Mouse (Mus musculus) heart, embryonic 15.5 days (tissue): Measurements from ENCODE around the gene Ppid. TPM values are rescaled to one million over a fixed set of nuclear protein-coding genes. Genes with fewer than 3 reads are reported as not detected.

Experiments used
- ATAC-seq: fragments of 200-750 bp; cut with Nextera tagmentation; replicated peaks from 2 replicates; pipeline ENCODE4 v1.8.0; 2017; ENCODE audit warnings: low read depth, moderate TSS enrichment; ENCODE audit not compliant: insufficient number of reproducible peaks, insufficient read depth, low FRiP score
- H3K27ac ChIP-seq: fragments of 300-500 bp; sonication (generic); 2 replicates; pipeline ENCODE4 v1.5.1; 2015; ENCODE audit warnings: mild to moderate bottlenecking, inconsistent platforms
- H3K27me3 ChIP-seq: fragments of 300-500 bp; sonication (generic); 2 replicates; pipeline ENCODE4 v1.6.1; 2015; ENCODE audit warnings: inconsistent platforms
- H3K36me3 ChIP-seq: fragments of 300-500 bp; sonication (generic); 2 replicates; pipeline ENCODE4 v1.6.1; 2015; ENCODE audit warnings: mild to moderate bottlenecking, inconsistent platforms
- H3K4me1 ChIP-seq: fragments of 300-500 bp; sonication (generic); replicated peaks from 2 replicates; pipeline ENCODE4 v1.6.1; 2015; ENCODE audit warnings: inconsistent platforms
- H3K4me2 ChIP-seq: fragments of 300-500 bp; sonication (generic); 2 replicates; pipeline ENCODE4 v1.6.1; 2015; ENCODE audit warnings: inconsistent platforms, mild to moderate bottlenecking, moderate library complexity
- H3K4me3 ChIP-seq: fragments of 300-500 bp; sonication (generic); 2 replicates; pipeline ENCODE4 v1.5.1; 2015; ENCODE audit warnings: mild to moderate bottlenecking, inconsistent platforms
- H3K9ac ChIP-seq: fragments of 300-500 bp; sonication (generic); 2 replicates; pipeline ENCODE4 v1.6.1; 2015; ENCODE audit warnings: mild to moderate bottlenecking, inconsistent platforms
- H3K9me3 ChIP-seq: fragments of 300-500 bp; sonication (generic); replicated peaks from 2 replicates; pipeline ENCODE4 v1.6.1; 2016; ENCODE audit warnings: inconsistent platforms
- WGBS: fragments of 180-500 bp; shearing (Covaris S2); methylation state at CpG from one replicate; pipeline ENCODE4 v1.1.7; 2015; ENCODE audit warnings: mixed read lengths; 5-methylcytosine and 5-hydroxymethylcytosine counted together
- polyA plus RNA-seq: library from polyadenylated mRNA; unstranded; fragments of >200 nt; fragmentation: Nextera tagmentation; extraction: Ambion mirVana; gene quantifications from 2 replicates; pipeline ENCODE4 v1.2.1, GENCODE M21; 2015

Ppid gene
- polyA plus RNA-seq: 91.9 and 99.3 TPM in 2 replicates

GRCm38 (mm10) chr3:79590863-79591792 lies at the start of gene Ppid:
Gene Ppid, plus strand, starts transcription at chr3:79591342.
- 3% methylated on average over 63 of the region's 63 CpGs for WGBS
- Histone ChIP-seq H3K9ac (peak within 1 kb of the TSS; percentile 87), H3K9me3 (no peaks in the 10 kb centered on the region), H3K4me3 (peak within 1 kb of the TSS; percentile 88), H3K27ac (peak within 1 kb of the TSS; percentile 88), H3K27me3 (no peaks in the 10 kb centered on the region), H3K36me3 (peaks cover 21% of the 10 kb centered on the region), H3K4me1 (peaks cover 19% of the 10 kb centered on the region), H3K4me2 (peak within 1 kb of the TSS; percentile 69)
- ATAC-seq: peak; percentile 81

- H3K4me1 ChIP-seq: peaks cover 17% of the 10 kb centered on the region
- H3K36me3 ChIP-seq: no peaks in the 10 kb centered on the region
- H3K27me3 ChIP-seq: no peaks in the 10 kb centered on the region
- no peak overlapping the region for H3K4me2 ChIP-seq
- no peak overlapping the region for H3K4me3 ChIP-seq
- H3K9me3 ChIP-seq: no peaks in the 10 kb centered on the region
- H3K27ac ChIP-seq: no peak overlapping the region
- no peak for ATAC-seq
- no peak overlapping the region for H3K9ac ChIP-seq
- WGBS: 15% methylated on average over 6 of the region's 6 CpGs
These were observed 48.6 kb upstream of the Ppid start for GRCm38 (mm10) chr3:79542585-79542984.

- Histone ChIP-seq H3K4me3 (no peak overlapping the region), H3K9me3 (no peaks in the 10 kb centered on the region), H3K9ac (no peak overlapping the region; the same call in 1 of the 2 replicates), H3K4me2 (no peak overlapping the region), H3K36me3 (no peaks in the 10 kb centered on the region), H3K27ac (peak overlapping the region; percentile 12), H3K27me3 (no peaks in the 10 kb centered on the region), H3K4me1 (peaks cover 8% of the 10 kb centered on the region; the same call in 1 of the 2 replicates)
- ATAC-seq: no peak
- 55% methylated on average over 17 of the region's 17 CpGs for WGBS
These were observed 42.3 kb upstream of the Ppid start for GRCm38 (mm10) chr3:79548681-79549437.

GRCm38 (mm10) chr3:79549751-79550393 lies 41.3 kb upstream of the Ppid start:
- Histone ChIP-seq H3K27ac (no peak overlapping the region), H3K4me2 (no peak overlapping the region), H3K9me3 (no peaks in the 10 kb centered on the region), H3K36me3 (no peaks in the 10 kb centered on the region), H3K9ac (no peak overlapping the region), H3K27me3 (no peaks in the 10 kb centered on the region), H3K4me1 (peaks cover 8% of the 10 kb centered on the region; the same call in 1 of the 2 replicates), H3K4me3 (no peak overlapping the region)
- ATAC-seq: no peak
- 89% methylated on average over 8 of the region's 8 CpGs for WGBS

- Histone ChIP-seq H3K36me3 (no peaks in the 10 kb centered on the region), H3K4me2 (no peak overlapping the region), H3K27me3 (no peaks in the 10 kb centered on the region), H3K27ac (no peak overlapping the region), H3K9me3 (no peaks in the 10 kb centered on the region), H3K4me1 (peaks cover 8% of the 10 kb centered on the region; the same call in 1 of the 2 replicates), H3K4me3 (no peak overlapping the region), H3K9ac (no peak overlapping the region)
- 77% methylated on average over 10 of the region's 10 CpGs for WGBS
- no peak for ATAC-seq
These were observed 39.2 kb upstream of the Ppid start for GRCm38 (mm10) chr3:79551826-79552552.

- H3K4me2 ChIP-seq: no peak overlapping the region
These were observed 37.4 kb upstream of the Ppid start for GRCm38 (mm10) chr3:79553779-79554178.

GRCm38 (mm10) chr3:79555061-79555460 lies 36.1 kb upstream of the Ppid start:
- no peak overlapping the region for H3K9ac ChIP-seq
- ATAC-seq: no peak
- H3K27ac ChIP-seq: no peak overlapping the region
- no peak overlapping the region for H3K4me2 ChIP-seq
- no peak overlapping the region for H3K4me3 ChIP-seq
- no peaks in the 10 kb centered on the region for H3K36me3 ChIP-seq
- H3K4me1 ChIP-seq: 0 out of 2 replicates have a peak, but pooled peaks cover 7% of the 10 kb centered on the region
- no peaks in the 10 kb centered on the region for H3K27me3 ChIP-seq
- WGBS: 68% methylated on average over 6 of the region's 6 CpGs
- no peaks in the 10 kb centered on the region for H3K9me3 ChIP-seq

More at GRCm38 (mm10) chr3:79553779-79554178, 37.4 kb upstream of the Ppid start:
- WGBS: 94% methylated on average over 3 of the region's 3 CpGs
- Histone ChIP-seq H3K36me3 (no peaks in the 10 kb centered on the region), H3K9ac (no peak overlapping the region), H3K27ac (no peak overlapping the region), H3K27me3 (no peaks in the 10 kb centered on the region), H3K9me3 (no peaks in the 10 kb centered on the region), H3K4me3 (no peak overlapping the region), H3K4me1 (peaks cover 7% of the 10 kb centered on the region; the same call in 1 of the 2 replicates)
- no peak for ATAC-seq

GRCm38 (mm10) chr3:79559021-79559772 lies 31.9 kb upstream of the Ppid start:
- H3K27me3 ChIP-seq: no peaks in the 10 kb centered on the region
- H3K36me3 ChIP-seq: no peaks in the 10 kb centered on the region
- no peak overlapping the region for H3K4me2 ChIP-seq
- no peak overlapping the region for H3K9ac ChIP-seq
- ATAC-seq: peak; percentile 63; the same call in 1 of the 2 replicates
- H3K27ac ChIP-seq: peak overlapping the region; percentile 10; the same call in 1 of the 2 replicates
- no peaks in the 10 kb centered on the region for H3K9me3 ChIP-seq
- 0 out of 2 replicates have a peak, but pooled peaks cover 4% of the 10 kb centered on the region for H3K4me1 ChIP-seq
- 64% methylated on average over 9 of the region's 9 CpGs for WGBS
- no peak overlapping the region for H3K4me3 ChIP-seq

GRCm38 (mm10) chr3:79559773-79560045 lies 31.4 kb upstream of the Ppid start:
- WGBS: 72% methylated on average over 5 of the region's 5 CpGs
- Histone ChIP-seq H3K4me1 (0 out of 2 replicates have a peak, but pooled peaks cover 4% of the 10 kb centered on the region), H3K9ac (no peak overlapping the region), H3K27me3 (no peaks in the 10 kb centered on the region), H3K36me3 (no peaks in the 10 kb centered on the region), H3K27ac (peak overlapping the region; percentile 10; the same call in 1 of the 2 replicates), H3K9me3 (no peaks in the 10 kb centered on the region), H3K4me3 (no peak overlapping the region), H3K4me2 (no peak overlapping the region)
- no peak for ATAC-seq

GRCm38 (mm10) chr3:79560555-79560954 lies 30.6 kb upstream of the Ppid start:
- Histone ChIP-seq H3K36me3 (no peaks in the 10 kb centered on the region), H3K4me3 (no peak overlapping the region), H3K4me1 (0 out of 2 replicates have a peak, but pooled peaks cover 4% of the 10 kb centered on the region), H3K27me3 (no peaks in the 10 kb centered on the region), H3K9me3 (no peaks in the 10 kb centered on the region), H3K9ac (no peak overlapping the region), H3K4me2 (no peak overlapping the region), H3K27ac (no peak overlapping the region)
- no peak for ATAC-seq
- WGBS: 93% methylated on average over 6 of the region's 6 CpGs
